ENCODE assay signal across 19 mouse cellular contexts in genomic region chr11:6480681-6481405, GRCm38 (mm10). TPM values are rescaled to one million over a fixed set of nuclear protein-coding genes. Genes with fewer than 3 reads are reported as not detected.
A peak's percentile ranks its signal among the peaks of the same experiment; 100 is the strongest.
DNase-seq lines count a peak whose midpoint lies in the region; ATAC-seq lines count a peak whose summit lies in the region.
"Had no signal": no experiment of that assay in that cellular context is flagged by ENCODE, and none has a peak within 500 bp of the region (broad histone marks: within the 10 kb centered on the region; RNA-seq: fewer than 3 reads in every experiment).

No protein-coding gene starts in this region.

- no peak overlapping the region for H3K4me3 ChIP-seq in hindbrain, embryonic 16.5 days (ENCODE audit: low read length)
- no peak overlapping the region for H3K4me3 ChIP-seq in hindbrain, embryonic 14.5 days (replicated peaks; ENCODE audit: low read length)
- H3K4me3 ChIP-seq: heart, embryonic 13.5 days; left cerebral cortex, adult 2 months; neural tube, embryonic 15.5 days had no signal

- ATAC-seq in hindbrain, embryonic 16.5 days = no peak
- no peak for ATAC-seq in hindbrain, embryonic 14.5 days (ENCODE audit: low FRiP score)
- ATAC-seq: activated CD4-positive, CD25-positive, alpha-beta regulatory T cell, adult 4 months had no signal

- peak overlapping the region; percentile 29; the same call in 1 of the 2 replicates for H3K27ac ChIP-seq in hindbrain, embryonic 16.5 days (ENCODE audit: low read depth, low read length)
- no peak overlapping the region for H3K27ac ChIP-seq in hindbrain, embryonic 14.5 days
- H3K27ac ChIP-seq: heart, embryonic 13.5 days; left cerebral cortex, adult 2 months; neural tube, embryonic 15.5 days had no signal

- no peaks in the 10 kb centered on the region for H3K36me3 ChIP-seq in hindbrain, embryonic 16.5 days (ENCODE audit: control insufficient read depth, insufficient read depth, low read length)
- H3K36me3 ChIP-seq in hindbrain, embryonic 14.5 days (replicated peaks; ENCODE audit: control insufficient read depth, insufficient read depth) = no peaks in the 10 kb centered on the region
- H3K36me3 ChIP-seq: heart, embryonic 13.5 days; neural tube, embryonic 15.5 days had no signal

- no peak overlapping the region for H3K9ac ChIP-seq in hindbrain, embryonic 16.5 days (ENCODE audit: low read depth, low read length)
- H3K9ac ChIP-seq in hindbrain, embryonic 14.5 days = no peak overlapping the region
- H3K9ac ChIP-seq: heart, embryonic 13.5 days; neural tube, embryonic 15.5 days had no signal

- no peak for DNase-seq in hindbrain, embryonic 14.5 days (ENCODE audit: low spot score)
- DNase-seq in right cerebral cortex, postnatal 36 days (ENCODE audit: low spot score in 2 of 2) = peak; percentile 7 to 28
- DNase-seq in right cerebral cortex, postnatal 4 days = no peak
- DNase-seq in brain, adult 2 months (ENCODE audit: low read depth, low spot score) = peak; percentile 48
- no peak for DNase-seq in kidney, postnatal 36 days
- DNase-seq in gastrocnemius, adult 18-20 months (ENCODE audit: low spot score) = no peak
- DNase-seq: adrenal gland, postnatal 14 days; heart, adult 18-20 months; heart, postnatal 36 days; kidney, adult 18-20 months; kidney, postnatal 14 days; layer of hippocampus, adult 9-11 months; midbrain, embryonic 14.5 days had no signal

- 82% methylated on average over 13 of the region's 13 CpGs for WGBS in hindbrain, embryonic 16.5 days
- WGBS in hindbrain, embryonic 14.5 days = 83% methylated on average over 13 of the region's 13 CpGs

- H3K27me3 ChIP-seq in hindbrain, embryonic 16.5 days (replicated peaks; ENCODE audit: control insufficient read depth, insufficient read depth, low read length) = no peaks in the 10 kb centered on the region
- no peaks in the 10 kb centered on the region for H3K27me3 ChIP-seq in hindbrain, embryonic 14.5 days (ENCODE audit: control insufficient read depth, insufficient read depth, low read length)
- H3K27me3 ChIP-seq: heart, embryonic 13.5 days; neural tube, embryonic 15.5 days had no signal

- no peaks in the 10 kb centered on the region for H3K4me1 ChIP-seq in hindbrain, embryonic 16.5 days (ENCODE audit: control insufficient read depth, insufficient read depth, low read depth, low read length)
- H3K4me1 ChIP-seq in hindbrain, embryonic 14.5 days (replicated peaks; ENCODE audit: control insufficient read depth, insufficient read depth, low read length) = no peaks in the 10 kb centered on the region
- H3K4me1 ChIP-seq: neural tube, embryonic 15.5 days had no signal

- H3K9me3 ChIP-seq in hindbrain, embryonic 16.5 days (ENCODE audit: control insufficient read depth, low read length) = no peaks in the 10 kb centered on the region
- H3K9me3 ChIP-seq in hindbrain, embryonic 14.5 days (ENCODE audit: control insufficient read depth, low read length) = no peaks in the 10 kb centered on the region
- H3K9me3 ChIP-seq: heart, embryonic 13.5 days; neural tube, embryonic 15.5 days had no signal

- H3K4me2 ChIP-seq in hindbrain, embryonic 16.5 days (ENCODE audit: low read length) = no peak overlapping the region
- H3K4me2 ChIP-seq in hindbrain, embryonic 14.5 days (replicated peaks) = no peak overlapping the region
- H3K4me2 ChIP-seq: heart, embryonic 13.5 days; liver, embryonic 11.5 days; neural tube, embryonic 15.5 days had no signal

RNA-seq across cellular contexts. Expression of gene Purb, which starts 5.1 kb away (rescaled TPM):
- 11.2 and 11.5 TPM in 2 replicates for polyA plus RNA-seq in hindbrain, embryonic 16.5 days (2015; fragmentation: Nextera tagmentation; extraction: Ambion mirVana)
- polyA plus RNA-seq in hindbrain, embryonic 14.5 days (2014; fragmentation: Nextera tagmentation; extraction: Ambion mirVana) = 9.8 and 9.9 TPM in 2 replicates
- total RNA-seq in gastrocnemius, adult 18-20 months (2021) = 10 to 100 TPM; 19.0 to 21.1 TPM

RNA-seq across cellular contexts. Expression of gene H2afv, which starts 36.6 kb away (rescaled TPM):
- 223 and 239 TPM in 2 replicates for polyA plus RNA-seq in hindbrain, embryonic 16.5 days (2015; fragmentation: Nextera tagmentation; extraction: Ambion mirVana)
- 239 and 249 TPM in 2 replicates for polyA plus RNA-seq in hindbrain, embryonic 14.5 days (2014; fragmentation: Nextera tagmentation; extraction: Ambion mirVana)
- total RNA-seq in gastrocnemius, adult 18-20 months (2021) = 10 to 100 TPM; 61.3 to 63.7 TPM

RNA-seq across cellular contexts. Expression of gene Myo1g, which starts 39.9 kb away (rescaled TPM):
- 0.35 and 0.40 TPM in 2 replicates for polyA plus RNA-seq in hindbrain, embryonic 16.5 days (2015; fragmentation: Nextera tagmentation; extraction: Ambion mirVana)
- 0.31 and 0.74 TPM in 2 replicates for polyA plus RNA-seq in hindbrain, embryonic 14.5 days (2014; fragmentation: Nextera tagmentation; extraction: Ambion mirVana)
- total RNA-seq in gastrocnemius, adult 18-20 months (2021) = under 1 TPM; 0.45 to 0.80 TPM

Comparison
In these comparisons a context has a peak if more than half of its experiments do, and no peak if none do; other contexts are left out.
1. DNase-seq: peak in right cerebral cortex, postnatal 36 days (2 of 2) and brain, adult 2 months (single experiment); none in hindbrain, embryonic 14.5 days (single experiment), right cerebral cortex, postnatal 4 days (single experiment), kidney, postnatal 36 days (0 of 2) and gastrocnemius, adult 18-20 months (single experiment).